Mouse (Mus musculus): ENCODE measurements around the gene Slc35a2.
"Not testable (repeated sequence)": the region's sequence is repeated elsewhere in the genome, so short reads cannot be mapped to it uniquely, and the experiment has no call there.

The Slc35a2 gene

GRCm38 (mm10) chrX:7869826-7870225 lies 14.0 kb upstream of the Slc35a2 start:
- Histone ChIP-seq H3K36me3 (ENCODE audit: control insufficient read depth, insufficient read depth, low read length, poor library complexity, severe bottlenecking) (peaks cover 5% of the 10 kb centered on the region; the same call in 1 of the 2 replicates), H3K27me3 (ENCODE audit: control insufficient read depth, insufficient read depth, low read length, poor library complexity, severe bottlenecking) (no peaks in the 10 kb centered on the region)
- DNase-seq (ENCODE audit: low read depth, low spot score) = no peak

GRCm38 (mm10) chrX:7878007-7878419 lies 5.8 kb upstream of the Slc35a2 start, which contains the start of gene Pim2:
Gene Pim2, plus strand, starts transcription at chrX:7878262.
- peak; percentile 93 for DNase-seq (ENCODE audit: low read depth, low spot score)
- Histone ChIP-seq H3K36me3 (ENCODE audit: control insufficient read depth, insufficient read depth, low read length, poor library complexity, severe bottlenecking) (peaks cover 1% of the 10 kb centered on the region), H3K27me3 (ENCODE audit: control insufficient read depth, insufficient read depth, low read length, poor library complexity, severe bottlenecking) (no peaks in the 10 kb centered on the region)

- DNase-seq (ENCODE audit: low read depth, low spot score) = peak; percentile 31
- Histone ChIP-seq H3K36me3 (ENCODE audit: control insufficient read depth, insufficient read depth, low read length, poor library complexity, severe bottlenecking) (peaks cover 1% of the 10 kb centered on the region), H3K27me3 (ENCODE audit: control insufficient read depth, insufficient read depth, low read length, poor library complexity, severe bottlenecking) (no peaks in the 10 kb centered on the region)
Measured at GRCm38 (mm10) chrX:7878495-7878894, 5.3 kb upstream of the Slc35a2 start.

- peak; percentile 90 for DNase-seq (ENCODE audit: low read depth, low spot score)
- Histone ChIP-seq H3K27me3 (ENCODE audit: control insufficient read depth, insufficient read depth, low read length, poor library complexity, severe bottlenecking) (no peaks in the 10 kb centered on the region), H3K36me3 (ENCODE audit: control insufficient read depth, insufficient read depth, low read length, poor library complexity, severe bottlenecking) (no peaks in the 10 kb centered on the region; the same call in 1 of the 2 replicates)
Measured at GRCm38 (mm10) chrX:7879819-7880218, 4.0 kb upstream of the Slc35a2 start.

GRCm38 (mm10) chrX:7898211-7898610 lies 14.4 kb downstream of the Slc35a2 start:
- peak; percentile 75 for DNase-seq (ENCODE audit: low read depth, low spot score)
- H3K27me3 ChIP-seq (ENCODE audit: control insufficient read depth, insufficient read depth, low read length, poor library complexity, severe bottlenecking) = no peaks in the 10 kb centered on the region
- H3K36me3 ChIP-seq (ENCODE audit: control insufficient read depth, insufficient read depth, low read length, poor library complexity, severe bottlenecking) = peaks cover 9% of the 10 kb centered on the region; the same call in 1 of the 2 replicates

- H3K27me3 ChIP-seq (ENCODE audit: control insufficient read depth, insufficient read depth, low read length, poor library complexity, severe bottlenecking) = no peaks in the 10 kb centered on the region
- peaks cover 9% of the 10 kb centered on the region; the same call in 1 of the 2 replicates for H3K36me3 ChIP-seq (ENCODE audit: control insufficient read depth, insufficient read depth, low read length, poor library complexity, severe bottlenecking)
- DNase-seq (ENCODE audit: low read depth, low spot score) = peak; percentile 94
Measured at GRCm38 (mm10) chrX:7898880-7899874, 15.3 kb downstream of the Slc35a2 start, which contains the start of the genes Pqbp1 and Timm17b. Gene Pqbp1, minus strand, starts transcription at chrX:7899269. Gene Timm17b, plus strand, starts transcription at chrX:7899357.

GRCm38 (mm10) chrX:7904441-7904840 lies 20.6 kb downstream of the Slc35a2 start:
- DNase-seq (ENCODE audit: low read depth, low spot score) = no peak
- Histone ChIP-seq H3K27me3 (ENCODE audit: control insufficient read depth, insufficient read depth, low read length, poor library complexity, severe bottlenecking) (no peaks in the 10 kb centered on the region), H3K36me3 (ENCODE audit: control insufficient read depth, insufficient read depth, low read length, poor library complexity, severe bottlenecking) (0 out of 2 replicates have a peak, but pooled peaks cover 2% of the 10 kb centered on the region)

GRCm38 (mm10) chrX:7907735-7908134 lies 23.9 kb downstream of the Slc35a2 start, which contains the start of gene Gm10491:
Gene Gm10491, minus strand, starts transcription at chrX:7907835.
- Histone ChIP-seq H3K27me3 (ENCODE audit: control insufficient read depth, insufficient read depth, low read length, poor library complexity, severe bottlenecking) (no peaks in the 10 kb centered on the region), H3K36me3 (ENCODE audit: control insufficient read depth, insufficient read depth, low read length, poor library complexity, severe bottlenecking) (0 out of 2 replicates have a peak, but pooled peaks cover 2% of the 10 kb centered on the region)
- no peak for DNase-seq (ENCODE audit: low read depth, low spot score)

- H3K36me3 ChIP-seq (ENCODE audit: control insufficient read depth, insufficient read depth, low read length, poor library complexity, severe bottlenecking); DNase-seq (ENCODE audit: low read depth, low spot score); H3K27me3 ChIP-seq (ENCODE audit: control insufficient read depth, insufficient read depth, low read length, poor library complexity, severe bottlenecking): not testable (repeated sequence)
Measured at GRCm38 (mm10) chrX:7909242-7909641, 25.4 kb downstream of the Slc35a2 start, which contains the start of gene Gm10490. Gene Gm10490, plus strand, starts transcription at chrX:7909542.

- DNase-seq (ENCODE audit: low read depth, low spot score) = no peak
- Histone ChIP-seq H3K36me3 (ENCODE audit: control insufficient read depth, insufficient read depth, low read length, poor library complexity, severe bottlenecking) (no peaks in the 10 kb centered on the region), H3K27me3 (ENCODE audit: control insufficient read depth, insufficient read depth, low read length, poor library complexity, severe bottlenecking) (no peaks in the 10 kb centered on the region)
Measured at GRCm38 (mm10) chrX:7910473-7910872, 26.6 kb downstream of the Slc35a2 start.

- not testable (repeated sequence) for H3K27me3 ChIP-seq (ENCODE audit: control insufficient read depth, insufficient read depth, low read length, poor library complexity, severe bottlenecking); DNase-seq (ENCODE audit: low read depth, low spot score); H3K36me3 ChIP-seq (ENCODE audit: control insufficient read depth, insufficient read depth, low read length, poor library complexity, severe bottlenecking)
Measured at GRCm38 (mm10) chrX:7915669-7916068, 31.8 kb downstream of the Slc35a2 start.

- H3K27me3 ChIP-seq (ENCODE audit: control insufficient read depth, insufficient read depth, low read length, poor library complexity, severe bottlenecking); DNase-seq (ENCODE audit: low read depth, low spot score); H3K36me3 ChIP-seq (ENCODE audit: control insufficient read depth, insufficient read depth, low read length, poor library complexity, severe bottlenecking): not testable (repeated sequence)
Measured at GRCm38 (mm10) chrX:7917960-7918359, 34.1 kb downstream of the Slc35a2 start.

GRCm38 (mm10) chrX:7919601-7920383 lies 36.0 kb downstream of the Slc35a2 start, which contains the start of gene Pcsk1n:
Gene Pcsk1n, plus strand, starts transcription at chrX:7919822.
- no peaks in the 10 kb centered on the region for H3K27me3 ChIP-seq (ENCODE audit: control insufficient read depth, insufficient read depth, low read length, poor library complexity, severe bottlenecking)

GRCm38 (mm10) chrX:7922032-7922431 lies 38.2 kb downstream of the Slc35a2 start:
- Histone ChIP-seq H3K27me3 (ENCODE audit: control insufficient read depth, insufficient read depth, low read length, poor library complexity, severe bottlenecking) (no peaks in the 10 kb centered on the region), H3K36me3 (ENCODE audit: control insufficient read depth, insufficient read depth, low read length, poor library complexity, severe bottlenecking) (no peaks in the 10 kb centered on the region)
- no peak for DNase-seq (ENCODE audit: low read depth, low spot score)

More at GRCm38 (mm10) chrX:7919601-7920383, 36.0 kb downstream of the Slc35a2 start, which contains the start of gene Pcsk1n:
- DNase-seq (ENCODE audit: low read depth, low spot score) = no peak
- H3K36me3 ChIP-seq (ENCODE audit: control insufficient read depth, insufficient read depth, low read length, poor library complexity, severe bottlenecking) = no peaks in the 10 kb centered on the region
